Mouse (Mus musculus) thymus, adult 2 months (tissue): ENCODE results near the gene Utp11. TPM values are rescaled to one million over a fixed set of nuclear protein-coding genes. Genes with fewer than 3 reads are reported as not detected.

Source experiments
- DNase-seq: peaks from one replicate; pipeline ENCODE4 v3.0.0; 2021
- H3K27ac ChIP-seq: fragments of 200-500 bp; 2 replicates; pipeline ENCODE4 v1.5.1; 2012; ENCODE audit warnings: low read length, control low read depth; ENCODE audit not compliant: control insufficient read depth, insufficient read depth
- H3K27me3 ChIP-seq: fragments of 200-500 bp; 2 replicates; pipeline ENCODE4 v1.6.1; 2012; ENCODE audit warnings: mild to moderate bottlenecking, low read length, moderate library complexity, mixed read lengths; ENCODE audit not compliant: control insufficient read depth, insufficient read depth
- H3K36me3 ChIP-seq: fragments of 200-500 bp; 2 replicates; pipeline ENCODE4 v1.6.1; 2012; ENCODE audit warnings: mild to moderate bottlenecking, low read length, moderate library complexity; ENCODE audit not compliant: control insufficient read depth, insufficient read depth
- H3K4me1 ChIP-seq: fragments of 200-500 bp; replicated peaks from 2 replicates; pipeline ENCODE4 v1.6.1; 2012; ENCODE audit warnings: low read length; ENCODE audit not compliant: control insufficient read depth, insufficient read depth
- H3K4me3 ChIP-seq: fragments of 200-500 bp; 2 replicates; pipeline ENCODE4 v1.5.1; 2012; ENCODE audit warnings: mild to moderate bottlenecking, low read length, control low read depth, moderate library complexity; ENCODE audit not compliant: control insufficient read depth, insufficient read depth
- CTCF ChIP-seq: fragments of 200-500 bp; IDR thresholded peaks from 2 replicates; pipeline ENCODE4 v1.5.1; 2012; ENCODE audit warnings: mild to moderate bottlenecking, control low read depth, low read length, moderate library complexity, borderline replicate concordance; ENCODE audit not compliant: control insufficient read depth, poor library complexity, insufficient read depth; ENCODE audit errors: extremely low read depth
- POLR2A ChIP-seq: fragments of 200-500 bp; IDR thresholded peaks from 2 replicates; pipeline ENCODE4 v1.6.1; 2012; ENCODE audit warnings: mild to moderate bottlenecking, low read length, control low read depth, moderate library complexity; ENCODE audit not compliant: control insufficient read depth, poor library complexity, insufficient read depth; ENCODE audit errors: extremely low read depth
- WGBS: fragments of 180-500 bp; shearing (Covaris S2); methylation state at CpG from one replicate; pipeline ENCODE4 v1.1.7; 2018; 5-methylcytosine and 5-hydroxymethylcytosine counted together
- polyA plus RNA-seq: library from polyadenylated mRNA; depleted of rRNA; stranded (reverse); fragments of >200 nt; gene quantifications from 2 replicates; pipeline ENCODE4 v1.2.3, GENCODE M21; 2012; rRNA removed

The Utp11 gene
- 6.0 and 6.3 TPM in 2 replicates for polyA plus RNA-seq

DNA sequence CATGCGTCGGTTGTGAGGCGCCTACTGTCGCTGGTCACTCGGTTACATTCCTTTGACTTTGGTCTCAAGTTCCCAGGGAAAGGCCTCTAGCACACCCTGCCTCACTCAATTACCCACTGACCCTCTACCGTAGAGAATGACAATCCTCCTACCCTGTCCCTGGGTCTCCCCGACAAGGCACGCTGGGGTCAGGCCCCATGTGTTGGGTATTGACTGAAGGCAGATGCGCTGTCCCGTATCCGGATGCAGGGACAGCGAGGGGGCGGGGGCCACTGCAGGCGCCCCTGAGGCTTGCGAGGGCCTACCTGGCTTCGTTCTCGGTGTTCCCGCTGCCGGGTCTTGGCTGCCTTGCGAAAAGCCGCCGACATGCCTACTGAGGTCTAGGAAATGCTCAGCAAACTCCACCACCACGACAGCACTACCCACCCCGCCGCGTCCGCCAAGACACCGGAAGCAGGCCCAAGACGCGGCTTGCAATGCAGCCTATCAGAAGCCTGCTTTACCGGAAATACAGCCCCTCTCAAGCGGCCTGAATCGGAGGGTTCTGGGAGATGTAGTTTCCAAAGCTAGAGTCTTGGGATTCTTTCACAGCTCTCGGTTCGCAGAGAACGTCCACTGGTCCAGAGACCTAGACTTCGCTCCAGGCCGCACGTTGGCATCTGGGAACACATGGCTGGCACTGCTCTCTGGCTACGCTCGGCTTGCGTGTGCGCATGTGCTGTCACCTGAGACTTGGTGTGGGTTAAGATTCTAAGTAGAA, at the start of gene Utp11:
Gene Utp11 (minus strand): TSS at position 466 of the 760 bp plus-strand sequence.
- WGBS = under 1% methylated on average over 43 of the region's 43 CpGs
- Histone ChIP-seq H3K4me3 (peak within 1 kb of the TSS; percentile 83), H3K36me3 (no peaks in the 10 kb centered on the region), H3K4me1 (peaks cover 19% of the 10 kb centered on the region), H3K27me3 (no peaks in the 10 kb centered on the region), H3K27ac (no peak within 1 kb of the TSS)
- DNase-seq = peak; percentile 85
- TF ChIP-seq POLR2A (peak; percentile 56; the same call in 1 of the 2 replicates), CTCF (peak; percentile 48; the same call in 1 of the 2 replicates)

DNA sequence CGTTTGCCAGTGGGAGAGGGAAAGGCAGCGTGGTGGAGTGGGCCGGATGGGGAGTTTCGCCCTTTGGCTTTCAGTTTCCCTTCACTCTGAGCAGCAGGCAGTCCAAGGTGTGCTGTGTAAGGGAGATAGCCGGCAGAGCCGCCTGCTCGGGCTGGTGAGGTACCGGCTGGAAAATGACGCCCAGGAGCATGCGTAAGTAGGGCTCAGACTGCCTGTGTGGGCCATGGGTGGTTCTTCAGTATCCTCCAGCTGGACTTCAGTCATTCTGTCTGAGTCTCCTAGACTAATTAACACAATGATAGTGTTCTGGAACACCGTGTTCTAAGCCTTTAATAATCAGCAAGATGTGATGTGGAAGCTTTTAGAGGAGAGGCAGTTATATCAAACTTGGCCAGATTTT, 49.4 kb upstream of the Utp11 start:
- DNase-seq = no peak
- Histone ChIP-seq H3K4me3 (no peak overlapping the region), H3K4me1 (peaks cover 10% of the 10 kb centered on the region), H3K36me3 (no peaks in the 10 kb centered on the region), H3K27ac (no peak overlapping the region), H3K27me3 (no peaks in the 10 kb centered on the region)
- 93% methylated on average over 11 of the region's 11 CpGs for WGBS
- TF ChIP-seq CTCF (no peak), POLR2A (no peak)

- H3K27ac ChIP-seq = no peak within 1 kb of the TSS; the same call in 1 of the 2 replicates
- 10% methylated on average over 25 of the region's 25 CpGs for WGBS
- no peaks in the 10 kb centered on the region for H3K36me3 ChIP-seq
- peak within 1 kb of the TSS; percentile 50 for H3K4me3 ChIP-seq
- peak; percentile 44; the same call in 1 of the 2 replicates for TF ChIP-seq CTCF
- 0 out of 2 replicates have a peak, but pooled peaks have one; percentile 8 for TF ChIP-seq POLR2A
- peak; percentile 82 for DNase-seq
- peaks cover 10% of the 10 kb centered on the region for H3K4me1 ChIP-seq
- H3K27me3 ChIP-seq = no peaks in the 10 kb centered on the region
Measured at GRCm38 (mm10) chr4:124741376-124742343, 48.3 kb upstream of the Utp11 start, which contains the start of gene Inpp5b. Inpp5b (plus strand) TSS chr4:124741850.

- DNase-seq = no peak
- no peaks in the 10 kb centered on the region for H3K27me3 ChIP-seq
- H3K4me3 ChIP-seq = no peak overlapping the region
- WGBS = 72% methylated on average over 1 of the region's 1 CpGs
- H3K36me3 ChIP-seq = no peaks in the 10 kb centered on the region
- H3K27ac ChIP-seq = no peak overlapping the region
- TF ChIP-seq CTCF (no peak), POLR2A (no peak)
- H3K4me1 ChIP-seq = peaks cover 10% of the 10 kb centered on the region
Measured at GRCm38 (mm10) chr4:124738783-124739182, 45.4 kb upstream of the Utp11 start.

DNA sequence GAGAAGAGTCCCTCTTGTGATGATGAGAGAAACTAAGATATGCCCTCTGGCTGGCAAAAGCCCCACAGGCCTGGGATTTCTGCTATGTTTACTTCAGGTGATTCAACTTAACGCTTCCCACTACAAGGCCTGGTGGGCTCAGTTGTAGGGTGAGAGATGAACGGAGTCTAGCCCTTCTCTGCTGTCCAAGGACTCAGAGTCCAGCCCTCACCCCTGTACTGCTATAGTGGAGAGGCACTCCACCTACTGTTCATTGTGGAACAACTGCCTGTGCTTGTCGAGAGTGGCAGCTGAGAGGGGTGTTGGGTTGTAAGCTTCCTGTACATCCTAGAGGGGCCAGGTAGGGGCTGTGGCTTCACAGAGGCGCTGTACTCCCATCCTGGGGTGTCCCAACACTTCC, 44.6 kb upstream of the Utp11 start:
- TF ChIP-seq POLR2A = no peak
- no peak for TF ChIP-seq CTCF
- Histone ChIP-seq H3K4me3 (no peak overlapping the region), H3K4me1 (peaks cover 10% of the 10 kb centered on the region), H3K36me3 (no peaks in the 10 kb centered on the region), H3K27me3 (no peaks in the 10 kb centered on the region), H3K27ac (no peak overlapping the region)
- whole genome bisulfite sequencing = 56% methylated on average over 4 of the region's 4 CpGs
- no peak for DNase-seq

DNA sequence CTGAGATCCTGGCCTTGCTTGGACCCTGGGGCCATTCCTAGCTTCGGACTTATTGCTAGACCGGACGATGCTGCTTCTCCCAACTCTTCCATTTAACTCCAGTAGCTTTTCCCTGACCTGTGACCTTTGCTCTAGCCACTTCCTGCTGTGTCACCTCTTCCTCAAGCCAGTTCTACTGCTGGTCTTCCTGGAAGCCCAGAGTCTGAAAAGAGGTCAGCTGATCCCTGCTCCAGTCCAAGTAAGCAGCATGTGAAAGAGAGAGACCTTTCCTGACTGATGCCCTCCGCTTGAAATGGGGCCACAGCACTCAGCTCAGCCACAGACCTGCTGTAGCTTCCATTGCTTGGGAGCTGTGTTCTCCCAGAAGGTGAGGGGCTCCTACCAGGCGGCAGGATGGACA, 44.1 kb upstream of the Utp11 start:
- TF ChIP-seq POLR2A (no peak), CTCF (no peak)
- no peaks in the 10 kb centered on the region for H3K27me3 ChIP-seq
- H3K4me1 ChIP-seq = peaks cover 10% of the 10 kb centered on the region
- 92% methylated on average over 5 of the region's 5 CpGs for WGBS
- no peak overlapping the region for H3K4me3 ChIP-seq
- H3K27ac ChIP-seq = no peak overlapping the region
- no peaks in the 10 kb centered on the region for H3K36me3 ChIP-seq
- DNase-seq = no peak
